Mouse (Mus musculus): ENCODE results near the gene Teddm2.

DNA sequence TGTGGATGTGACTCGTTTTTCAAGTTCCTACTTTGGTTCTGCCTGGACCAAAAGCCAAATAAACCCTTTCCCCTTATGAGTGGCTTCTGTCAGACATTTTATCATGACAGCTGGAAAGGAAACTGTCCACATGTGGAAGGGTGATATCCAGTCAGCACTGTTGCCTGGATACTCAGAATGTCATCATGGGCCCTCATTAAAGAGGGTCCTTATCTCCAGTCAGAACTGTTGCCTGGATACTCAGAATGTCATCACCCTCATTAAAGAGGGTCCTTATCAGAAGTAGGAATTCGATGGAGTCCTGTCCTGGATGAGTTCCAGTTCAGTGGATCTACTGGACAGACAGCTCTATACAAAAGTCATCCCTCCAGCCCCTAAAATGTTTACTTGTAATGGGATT lies 85.8 kb downstream of the Teddm2 start:
- no peak for TF ChIP-seq GATA1 (IDR thresholded peaks at IDR 0.05; ENCODE audit: low read length)
- TF ChIP-seq TAL1 (IDR thresholded peaks at IDR 0.05; ENCODE audit: low read length) = no peak
